Mouse (Mus musculus) testis, postnatal 10 days (tissue): ENCODE data around the gene Lgals2.
A peak's percentile ranks its signal among the peaks of the same experiment; 100 is the strongest.
"Not testable (repeated sequence)": the region's sequence is repeated elsewhere in the genome, so short reads cannot be mapped to it uniquely, and the experiment has no call there.

Source experiments
- DNase-seq: peaks from one replicate; pipeline ENCODE4 v3.0.0; 2021; ENCODE audit warnings: low spot score

The Lgals2 gene

GRCm38 (mm10) chr15:78874989-78875388 is 19.7 kb upstream of the Lgals2 start:
- DNase-seq, result no peak

DNA sequence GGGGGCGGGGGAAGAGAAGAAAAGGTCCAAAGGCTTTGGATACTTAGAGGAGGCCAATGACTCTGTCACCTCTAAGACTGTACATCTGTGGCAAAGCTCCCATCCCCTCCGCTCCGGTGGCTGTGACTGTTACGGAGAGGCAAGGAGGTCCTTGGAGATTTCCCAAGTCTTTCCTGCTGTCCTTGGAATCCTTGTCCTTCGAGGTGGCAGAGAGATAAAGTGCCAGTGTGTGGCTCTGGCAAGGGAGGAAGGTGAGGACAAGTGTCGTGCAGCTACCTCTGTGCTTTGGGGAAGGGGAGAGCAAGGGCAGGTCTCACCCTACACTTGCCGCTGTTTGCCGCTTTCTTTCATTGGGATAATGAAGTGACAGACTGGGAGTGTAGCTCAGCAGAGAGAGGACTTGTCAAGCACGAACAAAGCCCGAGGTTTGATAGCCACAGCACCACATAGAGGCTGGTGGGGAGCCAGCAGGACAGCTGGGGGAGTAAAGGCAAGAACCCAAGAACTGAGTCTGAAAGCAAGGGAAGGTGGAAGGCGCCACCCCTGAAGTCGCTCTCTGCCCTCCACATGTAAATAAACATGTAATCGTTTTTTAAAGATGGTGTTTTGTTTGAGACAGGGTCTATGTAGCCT is 18.6 kb upstream of the Lgals2 start:
- DNase-seq, result no peak

DNA sequence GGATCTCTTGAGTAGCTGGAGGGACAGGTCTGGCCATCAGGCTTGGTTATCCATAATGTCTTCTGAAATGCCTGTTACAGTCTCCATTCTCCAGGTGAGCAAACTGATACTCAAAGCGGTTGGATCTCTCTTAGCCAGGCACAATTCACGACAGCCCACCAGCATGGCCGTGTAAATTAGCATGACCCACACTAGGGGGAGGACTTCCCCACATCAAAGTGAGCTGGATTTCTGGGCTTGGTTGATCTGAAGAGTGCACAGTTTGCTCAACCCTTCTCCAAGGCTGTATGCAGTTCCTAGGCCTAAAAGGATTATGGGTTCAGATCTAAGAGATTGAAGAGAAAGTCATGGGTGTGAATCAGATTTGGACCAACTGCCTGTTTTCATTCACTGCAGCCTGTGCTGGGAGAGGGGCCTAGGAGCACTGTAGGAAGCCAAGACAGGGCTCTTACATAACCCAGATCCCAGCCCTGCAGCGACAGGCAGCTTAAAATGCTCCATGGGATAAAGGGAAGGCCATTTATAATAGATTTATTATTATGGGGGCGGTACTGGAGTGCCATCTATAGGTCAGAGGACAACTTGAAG is 16.8 kb upstream of the Lgals2 start:
- no peak for DNase-seq

- DNase-seq, result no peak
Observed at GRCm38 (mm10) chr15:78869775-78870174, 14.4 kb upstream of the Lgals2 start.

DNA sequence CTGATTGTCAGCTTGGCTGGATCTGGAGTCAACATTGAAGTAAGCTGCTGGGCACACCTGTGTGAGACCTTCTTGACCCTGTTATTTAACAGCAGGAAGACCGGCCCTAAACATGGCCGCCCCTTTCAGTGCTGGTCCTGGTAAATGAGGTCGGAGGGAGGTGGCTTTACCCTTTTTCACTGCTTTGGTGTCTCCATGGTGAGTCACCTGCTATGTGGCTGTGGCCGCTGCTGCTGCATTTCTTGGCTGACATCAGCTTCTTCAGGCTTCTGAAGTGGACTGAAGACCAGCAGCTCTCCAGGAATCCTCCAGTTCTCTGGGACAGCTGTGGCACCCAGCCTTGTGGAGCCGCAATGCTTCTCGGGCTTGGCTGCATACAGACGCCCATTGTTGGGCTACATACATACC is 13.5 kb upstream of the Lgals2 start:
- no peak for DNase-seq

GRCm38 (mm10) chr15:78868398-78868797 is 13.1 kb upstream of the Lgals2 start:
- DNase-seq, result no peak

GRCm38 (mm10) chr15:78863852-78864253 is 8.5 kb upstream of the Lgals2 start:
- DNase-seq, result peak; percentile 70

DNA sequence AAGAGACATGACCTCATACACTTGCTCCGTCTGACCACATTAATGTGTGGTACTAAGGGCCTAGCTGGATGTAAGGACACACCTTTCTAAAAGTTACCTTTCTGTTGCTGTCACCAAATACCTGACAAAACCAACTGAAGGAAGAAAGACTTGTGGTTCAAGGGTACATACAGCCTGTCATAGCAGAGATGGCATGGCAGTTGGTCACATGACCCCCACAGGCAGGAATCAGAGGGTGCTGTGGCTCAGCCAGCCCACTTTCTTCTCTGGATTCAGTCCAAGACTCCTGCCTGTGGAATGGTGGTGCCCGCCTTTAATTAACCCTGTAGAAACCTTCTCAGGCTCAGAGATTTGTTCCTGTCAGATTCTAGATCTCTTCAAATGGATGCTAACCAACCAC is 7.8 kb upstream of the Lgals2 start:
- DNase-seq, result no peak

DNA sequence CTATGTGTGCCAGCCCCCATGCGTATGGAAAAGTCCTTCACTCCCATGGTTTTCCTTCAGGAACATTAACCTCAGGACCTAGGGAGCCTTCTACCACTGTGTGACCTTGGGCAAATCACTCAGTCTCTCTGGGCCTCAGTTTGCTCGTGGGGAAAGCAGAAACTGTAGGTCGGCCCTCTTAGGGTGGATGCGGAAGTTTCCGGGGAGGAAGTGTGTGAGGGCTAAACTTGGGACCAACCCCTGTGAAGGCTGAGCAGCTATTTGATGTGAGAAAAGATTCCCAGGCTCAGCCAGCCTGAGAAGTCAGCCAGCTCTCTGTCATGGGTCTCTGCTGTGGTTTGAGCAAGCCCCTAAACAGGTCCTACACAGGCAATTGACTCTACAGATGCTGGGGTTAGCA is 7.0 kb upstream of the Lgals2 start:
- DNase-seq, result no peak

DNA sequence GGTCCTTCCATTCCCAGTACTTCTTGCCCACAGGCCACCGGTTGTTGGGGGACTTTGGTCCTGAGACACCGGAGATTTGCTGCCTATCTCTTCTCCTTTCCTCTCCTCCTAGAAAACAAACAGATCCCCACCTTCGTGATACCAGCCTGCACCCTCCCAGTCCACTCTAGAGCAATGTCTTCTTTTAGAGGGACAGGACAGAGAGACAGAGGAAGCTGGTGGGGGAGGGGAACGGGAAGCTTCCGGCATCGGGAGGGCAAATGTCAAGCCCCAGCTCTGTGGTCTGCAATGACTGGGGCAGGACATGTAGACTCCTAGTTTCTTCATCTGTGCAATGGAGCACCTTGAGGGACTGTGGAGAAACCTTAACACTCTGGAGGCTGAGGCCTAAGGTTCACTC is 4.4 kb upstream of the Lgals2 start:
- no peak for DNase-seq

DNA sequence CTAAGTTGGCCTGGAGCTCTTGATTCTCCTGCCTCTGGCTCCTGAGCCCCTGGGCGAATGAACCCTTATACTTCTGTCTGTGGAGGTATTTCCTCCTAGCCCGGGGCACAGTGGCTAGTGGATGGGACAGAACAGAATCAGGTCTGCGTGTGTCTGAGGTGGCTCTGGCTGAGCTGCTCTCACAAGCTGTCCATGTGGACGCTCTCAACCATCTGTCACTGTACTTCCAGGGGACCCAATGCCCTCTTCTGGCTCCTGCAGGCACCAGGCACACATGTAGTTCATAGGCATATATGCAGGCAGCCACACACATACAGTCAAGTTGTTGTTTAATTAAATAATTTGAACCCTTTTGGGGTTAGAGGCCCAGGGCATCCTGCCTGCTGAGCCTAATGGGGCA is 4.0 kb upstream of the Lgals2 start:
- no peak for DNase-seq

DNA sequence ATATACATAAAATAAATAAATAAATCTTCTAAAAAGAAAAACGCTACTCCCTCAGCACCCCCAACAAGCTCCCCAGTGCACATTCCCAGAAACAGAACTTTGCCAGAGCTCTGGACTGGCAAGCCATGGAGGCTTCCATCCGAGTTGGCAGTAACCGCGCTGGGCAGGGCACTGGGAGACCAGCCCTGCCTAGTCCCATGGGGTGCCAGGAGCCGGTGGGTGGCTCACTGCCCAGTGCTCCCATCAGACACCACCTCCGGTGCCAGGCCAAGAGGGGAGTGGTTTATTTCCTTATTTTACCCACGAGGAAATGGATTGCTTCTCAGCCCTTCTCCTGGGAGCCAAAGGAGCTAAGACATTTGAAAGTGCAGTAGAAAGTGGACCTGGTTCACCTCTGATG is 1.7 kb upstream of the Lgals2 start:
- no peak for DNase-seq

- peak; percentile 96 for DNase-seq
Observed at GRCm38 (mm10) chr15:78851505-78852153, 3.7 kb downstream of the Lgals2 start.

- no peak for DNase-seq
Observed at GRCm38 (mm10) chr15:78850944-78851343, 4.4 kb downstream of the Lgals2 start.

GRCm38 (mm10) chr15:78850059-78850824 is 5.1 kb downstream of the Lgals2 start:
- no peak for DNase-seq

GRCm38 (mm10) chr15:78849485-78849884 is 5.8 kb downstream of the Lgals2 start:
- no peak for DNase-seq

DNA sequence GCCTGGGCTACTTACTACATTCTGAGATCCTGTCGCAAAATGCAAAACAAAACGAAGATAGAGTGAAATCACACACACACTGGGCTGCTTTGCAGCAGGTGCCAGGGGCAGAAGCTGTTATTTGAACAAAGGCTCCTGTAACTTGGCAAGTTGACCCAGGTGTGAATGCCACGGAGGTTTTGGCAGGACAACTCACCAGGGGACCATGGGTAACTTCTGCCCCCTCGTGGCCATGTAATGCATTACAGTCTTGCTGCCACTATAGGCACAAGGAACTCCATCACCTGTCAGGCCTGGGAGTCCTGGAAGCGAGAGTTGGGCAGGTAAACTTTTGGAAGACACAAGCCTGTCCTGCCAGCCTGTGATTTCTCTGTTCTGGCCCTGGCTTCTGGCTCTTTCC is 6.9 kb downstream of the Lgals2 start:
- peak; percentile 91 for DNase-seq

GRCm38 (mm10) chr15:78846805-78847204 is 8.5 kb downstream of the Lgals2 start:
- not testable (repeated sequence) for DNase-seq

- no peak for DNase-seq
Observed at GRCm38 (mm10) chr15:78846352-78846751, 9.0 kb downstream of the Lgals2 start.

- peak; percentile 67 for DNase-seq
Observed at GRCm38 (mm10) chr15:78845867-78846266, 9.5 kb downstream of the Lgals2 start.

GRCm38 (mm10) chr15:78845321-78845720 is 10.0 kb downstream of the Lgals2 start:
- no peak for DNase-seq

DNA sequence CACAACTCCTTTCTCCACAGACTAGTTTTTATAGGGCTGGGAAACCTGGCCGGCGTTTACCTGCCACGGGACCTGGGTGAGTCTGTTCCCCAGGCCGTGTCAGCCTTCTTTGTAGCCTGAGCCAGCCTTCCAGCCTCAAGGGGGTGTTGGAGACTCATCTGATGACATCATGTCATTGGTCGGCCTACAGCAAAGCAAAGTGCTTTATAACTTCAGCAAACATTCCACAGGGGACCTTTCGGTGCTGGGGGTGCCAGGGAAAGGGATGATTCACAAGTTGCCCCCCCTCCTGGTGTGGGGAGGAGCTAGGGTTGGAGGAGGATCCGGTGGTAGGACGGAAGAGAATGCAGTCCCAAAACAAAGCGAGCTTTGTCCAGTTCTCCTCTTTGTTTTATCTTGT is 10.5 kb downstream of the Lgals2 start:
- DNase-seq, result no peak
